Mouse (Mus musculus) left cerebral cortex, postnatal 10 days (tissue): ENCODE results near the gene Ccdc13. TPM values are rescaled to one million over a fixed set of nuclear protein-coding genes. Genes with fewer than 3 reads are reported as not detected.

Experiments used
- DNase-seq, 2 experiments: peaks; one replicate each; pipeline ENCODE4 v3.0.0; 2021 to 2022; ENCODE audit warnings: low spot score in 2 of 2, mixed read lengths in 1 of 2; ENCODE audit errors: extremely low spot score in 1 of 2
- intact Hi-C: fragments of 180-260 bp; cut with DNase I; formaldehyde crosslinking; loops from one replicate; pipeline ENCODE4 v1.15.1; 2025
- total RNA-seq, 2 experiments: library from RNA; stranded (reverse); gene quantifications; 2 replicates each; pipeline ENCODE4 v1.2.3; 2021

Ccdc13 gene
- total RNA-seq = 1 to 10 TPM; 9.0 to 9.3 TPM

DNA sequence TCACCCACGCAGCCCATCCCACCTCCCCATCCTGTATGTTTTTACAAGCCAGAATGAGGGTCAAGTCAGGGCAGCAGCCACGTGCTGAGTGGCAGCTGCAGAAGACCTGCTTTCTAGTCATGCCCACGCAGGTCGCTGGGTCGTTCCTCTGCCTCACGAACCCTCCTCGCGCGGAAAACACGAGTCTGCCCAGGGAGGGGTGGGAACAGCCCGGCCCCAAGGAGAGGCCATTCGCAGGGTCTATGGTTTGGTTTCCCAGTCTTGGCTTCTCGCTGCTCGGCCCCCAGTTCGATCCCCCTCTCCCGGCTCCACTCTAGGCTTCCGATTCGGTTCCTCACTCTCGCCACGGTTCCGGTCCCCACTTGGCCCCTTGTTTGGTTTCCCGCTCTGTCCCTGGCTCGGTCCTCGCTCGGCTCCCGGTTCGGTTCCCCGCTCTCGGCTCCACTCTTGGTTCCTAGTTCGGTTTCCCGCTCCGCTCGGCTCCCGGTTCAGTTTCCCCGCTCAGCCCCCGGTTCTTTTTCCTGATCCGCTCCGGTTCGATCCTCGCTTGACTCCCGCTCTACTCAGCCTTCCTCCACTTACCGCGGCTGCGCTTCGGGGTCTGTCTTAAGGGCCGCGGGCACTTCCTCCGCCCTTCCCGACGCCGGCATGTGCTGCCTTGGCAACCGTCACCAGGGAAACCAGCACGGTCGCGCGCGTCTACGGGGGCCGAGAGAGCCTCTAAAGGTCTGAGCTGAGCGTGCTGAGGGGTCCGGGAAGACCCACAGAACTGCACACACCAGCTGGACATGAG, at the start of gene Ccdc13:
Gene Ccdc13, minus strand, starts transcription at position 633 of the 793 bp plus-strand sequence.
- peak; percentile 88 to 94 for DNase-seq
- intact Hi-C loops = no loop called here

- DNase-seq = no peak
- intact Hi-C loops = no loop called here
Observed at GRCm38 (mm10) chr9:121882015-121882457, 42.8 kb upstream of the Ccdc13 start.

- no peak for DNase-seq
- intact Hi-C loops = no loop called here
Observed at GRCm38 (mm10) chr9:121881301-121881700, 42.0 kb upstream of the Ccdc13 start.

GRCm38 (mm10) chr9:121880840-121881239, 41.6 kb upstream of the Ccdc13 start:
- peak; percentile 51 to 83 for DNase-seq
- intact Hi-C loops = no loop called here

GRCm38 (mm10) chr9:121877052-121877740, 37.9 kb upstream of the Ccdc13 start:
- DNase-seq = peak; percentile 55 to 61
- intact Hi-C loops = loop anchor here (5.0 kb wide), 2 partner anchors 35 to 110 kb away; no protein-coding TSS in a partner anchor

GRCm38 (mm10) chr9:121873578-121873977, 34.3 kb upstream of the Ccdc13 start:
- intact Hi-C loops = no loop called here
- no peak for DNase-seq

GRCm38 (mm10) chr9:121872062-121872683, 32.9 kb upstream of the Ccdc13 start:
- intact Hi-C loops = no loop called here
- DNase-seq = no peak

GRCm38 (mm10) chr9:121869973-121870515, 30.8 kb upstream of the Ccdc13 start:
- no peak for DNase-seq
- intact Hi-C loops = no loop called here

DNA sequence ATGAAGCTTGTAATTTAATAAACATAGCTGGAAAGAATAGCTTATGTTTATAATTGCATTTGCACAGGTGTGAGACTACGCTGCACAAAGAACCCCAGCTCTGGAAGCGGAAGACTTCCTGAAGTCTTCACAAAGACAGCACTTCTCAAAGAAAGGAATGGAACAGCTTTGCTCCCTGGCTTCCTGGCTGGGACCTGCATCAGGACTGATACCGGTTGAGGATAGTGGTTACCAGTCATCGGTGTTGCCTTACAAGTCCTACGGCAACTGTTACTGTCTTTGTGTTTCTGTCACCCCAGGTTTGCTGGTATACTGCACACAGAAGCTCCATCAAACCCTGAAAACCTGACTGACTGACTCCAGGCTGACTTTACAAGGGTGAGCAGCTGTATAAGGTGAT, 30.2 kb upstream of the Ccdc13 start:
- intact Hi-C loops = no loop called here
- DNase-seq = no peak

GRCm38 (mm10) chr9:121868236-121868635, 29.0 kb upstream of the Ccdc13 start:
- intact Hi-C loops = no loop called here
- DNase-seq = no peak

GRCm38 (mm10) chr9:121867632-121868031, 28.4 kb upstream of the Ccdc13 start:
- intact Hi-C loops = no loop called here
- DNase-seq = no peak

DNA sequence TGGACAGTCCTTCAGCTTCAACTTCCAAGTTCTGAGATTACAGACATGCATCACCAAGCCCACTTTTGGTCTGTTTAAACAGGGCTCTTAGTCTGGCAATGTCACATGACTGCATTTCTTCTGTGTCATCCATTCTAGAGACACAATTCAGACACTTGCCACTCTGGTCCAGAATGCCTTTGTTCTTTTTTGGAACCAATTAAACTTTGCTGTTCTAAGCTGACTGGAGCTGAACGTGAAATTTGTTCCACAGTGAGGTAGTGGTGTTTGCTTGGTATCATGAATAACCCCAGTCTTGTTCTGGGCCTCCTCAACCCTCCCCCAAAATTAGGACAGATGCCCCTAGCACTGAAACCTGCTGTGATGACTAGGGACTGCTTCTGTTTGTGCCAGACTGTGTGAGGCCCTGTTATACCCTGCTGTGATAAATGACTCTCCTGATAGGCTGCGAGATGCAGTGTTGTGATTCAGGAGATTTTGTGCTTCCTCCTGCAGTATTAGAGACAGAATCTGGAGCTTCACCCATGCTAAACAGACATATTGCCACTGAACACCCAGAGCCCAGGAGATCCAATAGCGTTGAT, 26.3 kb upstream of the Ccdc13 start:
- DNase-seq = no peak
- intact Hi-C loops = no loop called here

DNA sequence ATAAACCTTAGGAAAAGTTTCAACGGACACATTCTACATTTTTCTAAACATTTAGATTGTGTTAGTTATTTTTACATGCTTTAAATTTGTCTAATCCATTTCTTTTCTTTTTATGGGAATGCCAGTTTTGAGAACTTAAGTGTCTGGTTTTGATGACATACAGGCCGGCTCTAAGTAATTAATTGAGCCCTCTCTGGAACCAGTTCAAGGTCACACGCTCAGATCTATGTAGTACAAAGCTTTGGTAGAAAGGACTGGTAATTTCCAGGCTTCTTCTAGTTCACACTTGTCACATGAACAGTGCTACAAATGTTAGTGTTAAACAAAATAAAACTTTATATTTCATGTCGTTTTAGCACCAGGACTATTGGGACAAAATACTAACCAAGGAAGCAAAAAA, 25.6 kb upstream of the Ccdc13 start:
- intact Hi-C loops = no loop called here
- DNase-seq = no peak

GRCm38 (mm10) chr9:121860921-121861320, 21.7 kb upstream of the Ccdc13 start:
- DNase-seq = no peak
- intact Hi-C loops = no loop called here

GRCm38 (mm10) chr9:121859345-121859744, 20.1 kb upstream of the Ccdc13 start:
- intact Hi-C loops = loop anchor here (5.0 kb wide), 1 partner anchor 123 kb away; no protein-coding TSS in a partner anchor
- DNase-seq = no peak

DNA sequence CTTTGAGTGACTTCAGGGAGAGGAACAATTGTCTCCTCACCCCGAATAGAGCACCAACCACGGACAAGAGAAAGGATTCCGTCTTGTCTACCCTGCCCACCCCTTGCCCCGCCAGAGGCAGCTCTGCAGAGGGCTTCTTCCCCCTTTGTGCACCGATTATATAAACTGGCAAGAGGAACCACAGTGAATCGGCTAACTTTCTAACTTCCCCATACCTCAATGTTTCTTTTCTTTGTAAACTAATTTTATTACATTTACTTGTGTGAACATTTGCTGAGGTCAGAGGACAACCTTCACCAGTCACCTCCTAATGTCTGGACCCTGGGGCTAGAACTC, 18.9 kb upstream of the Ccdc13 start, which contains the start of gene Higd1a:
Gene Higd1a, minus strand, starts transcription at position 210 of the 336 bp plus-strand sequence.
- intact Hi-C loops = loop anchor here (5.0 kb wide), 1 partner anchor 124 kb away; no protein-coding TSS in a partner anchor
- no peak for DNase-seq

GRCm38 (mm10) chr9:121857474-121858152, 18.4 kb upstream of the Ccdc13 start:
- peak; percentile 95 to 99 for DNase-seq
- intact Hi-C loops = loop anchor here (5.0 kb wide), 1 partner anchor 125 kb away; no protein-coding TSS in a partner anchor
